Mouse (Mus musculus): Measurements from ENCODE around the gene Gimap4.

DNA sequence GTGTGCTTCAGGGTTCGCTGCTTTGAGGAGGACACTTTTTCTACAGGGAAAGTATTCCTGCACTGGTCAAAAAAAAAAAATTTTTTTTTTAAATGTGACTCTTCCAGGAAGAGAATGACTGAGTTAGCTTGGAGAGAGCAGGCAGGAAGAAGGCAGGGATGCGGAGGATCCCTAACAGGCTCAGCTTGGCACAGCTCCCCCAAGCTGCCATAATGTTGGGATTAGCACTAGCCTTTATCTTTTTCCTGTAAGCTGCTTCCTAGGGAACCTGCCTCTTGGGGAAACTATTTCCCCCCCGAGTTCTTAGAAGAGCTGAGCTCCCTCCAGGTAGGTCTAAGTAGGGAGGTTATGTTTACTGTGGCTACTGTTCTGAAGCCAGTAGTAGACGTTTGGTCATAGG lies 457 bp downstream of the Gimap4 start:
- TF ChIP-seq POLR2A (IDR thresholded peaks at IDR 0.05; ENCODE audit: control insufficient read depth, extremely low read depth, insufficient read depth, low read length, poor library complexity) = no peak
- no peak for TF ChIP-seq CTCF (IDR thresholded peaks at IDR 0.05; ENCODE audit: borderline replicate concordance, control insufficient read depth, extremely low read depth, insufficient read depth, low read length, poor library complexity)

Measured in thymus, adult 2 months (tissue).